Mouse (Mus musculus) forebrain, embryonic 10.5 days (tissue): ENCODE measurements around the gene Catsper1. TPM values are rescaled to one million over a fixed set of nuclear protein-coding genes. Genes with fewer than 3 reads are reported as not detected.

Source experiments
- DNase-seq: peaks from one replicate; pipeline ENCODE4 v3.0.0-alpha.2; 2017; ENCODE audit warnings: low spot score; ENCODE audit errors: extremely low spot score
- H3K27ac ChIP-seq: fragments of 300-500 bp; sonication (generic); 2 replicates; pipeline ENCODE4 v1.5.1; 2016; ENCODE audit warnings: mild to moderate bottlenecking
- H3K27me3 ChIP-seq: fragments of 300-500 bp; sonication (generic); 2 replicates; pipeline ENCODE4 v1.6.1; 2016; ENCODE audit warnings: mild to moderate bottlenecking; ENCODE audit not compliant: poor library complexity, severe bottlenecking
- H3K36me3 ChIP-seq: fragments of 300-500 bp; sonication (generic); replicated peaks from 2 replicates; pipeline ENCODE4 v1.6.1; 2016; ENCODE audit warnings: mild to moderate bottlenecking, moderate library complexity
- H3K4me1 ChIP-seq: fragments of 300-500 bp; sonication (generic); 2 replicates; pipeline ENCODE4 v1.6.1; 2016
- H3K4me3 ChIP-seq: fragments of 300-500 bp; sonication (generic); 2 replicates; pipeline ENCODE4 v1.5.1; 2016; ENCODE audit warnings: mild to moderate bottlenecking, moderate library complexity
- H3K9me3 ChIP-seq: fragments of 300-500 bp; sonication (generic); 2 replicates; pipeline ENCODE4 v1.6.1; 2016; ENCODE audit warnings: mild to moderate bottlenecking, moderate library complexity
- WGBS: fragments of 180-500 bp; shearing (Covaris S2); methylation state at CpG from one replicate; pipeline ENCODE4 v1.1.7; 2016; 5-methylcytosine and 5-hydroxymethylcytosine counted together
- polyA plus RNA-seq: library from polyadenylated mRNA; unstranded; fragments of >200 nt; fragmentation: Nextera tagmentation; extraction: Ambion mirVana; gene quantifications from 2 replicates; pipeline ENCODE4 v1.2.1, GENCODE M21; 2016

Catsper1 gene
- polyA plus RNA-seq, 1 experiment from 2014 or later: not detected

- no peak for DNase-seq
- peak overlapping the region; percentile 96 for H3K4me3 ChIP-seq
- peaks cover 55% of the 10 kb centered on the region for H3K36me3 ChIP-seq
- no peaks in the 10 kb centered on the region for H3K9me3 ChIP-seq
- peaks cover 28% of the 10 kb centered on the region for H3K4me1 ChIP-seq
- peak overlapping the region; percentile 99 for H3K27ac ChIP-seq
- 19% methylated on average over 11 of the region's 11 CpGs for WGBS
- no peaks in the 10 kb centered on the region for H3K27me3 ChIP-seq
Measured at GRCm38 (mm10) chr19:5365751-5366150, 30.2 kb downstream of the Catsper1 start.

- Histone ChIP-seq H3K36me3 (peaks cover 62% of the 10 kb centered on the region), H3K27me3 (no peaks in the 10 kb centered on the region)
Measured at GRCm38 (mm10) chr19:5366175-5367052, 30.9 kb downstream of the Catsper1 start, which contains the start of gene Eif1ad. TSS of gene Eif1ad (plus strand) at chr19:5366741.

GRCm38 (mm10) chr19:5367053-5367359, 31.5 kb downstream of the Catsper1 start, which contains the start of gene Banf1:
TSS of gene Banf1 (minus strand) at chr19:5367168.
- H3K27ac ChIP-seq: peak within 1 kb of the TSS; percentile 99
- peak within 1 kb of the TSS; percentile 96 for H3K4me3 ChIP-seq
- peaks cover 68% of the 10 kb centered on the region for H3K36me3 ChIP-seq
- DNase-seq: no peak
- no peaks in the 10 kb centered on the region for H3K27me3 ChIP-seq
- no peaks in the 10 kb centered on the region for H3K9me3 ChIP-seq
- H3K4me1 ChIP-seq: peaks cover 28% of the 10 kb centered on the region
- under 1% methylated on average over 33 of the region's 33 CpGs for WGBS

More at GRCm38 (mm10) chr19:5366175-5367052, 30.9 kb downstream of the Catsper1 start, which contains the start of gene Eif1ad:
- Histone ChIP-seq H3K4me3 (peak within 1 kb of the TSS; percentile 96), H3K4me1 (peaks cover 28% of the 10 kb centered on the region), H3K9me3 (no peaks in the 10 kb centered on the region), H3K27ac (peak within 1 kb of the TSS; percentile 99)
- DNase-seq: peak; percentile 99
- WGBS: under 1% methylated on average over 89 of the region's 92 CpGs

GRCm38 (mm10) chr19:5367455-5367854, 31.9 kb downstream of the Catsper1 start:
- Histone ChIP-seq H3K4me1 (peaks cover 28% of the 10 kb centered on the region), H3K9me3 (no peaks in the 10 kb centered on the region), H3K27me3 (no peaks in the 10 kb centered on the region), H3K36me3 (peaks cover 72% of the 10 kb centered on the region), H3K4me3 (peak overlapping the region; percentile 96), H3K27ac (peak overlapping the region; percentile 99)
- DNase-seq: no peak
- 13% methylated on average over 11 of the region's 11 CpGs for WGBS

GRCm38 (mm10) chr19:5370932-5371331, 35.4 kb downstream of the Catsper1 start:
- no peak for DNase-seq
- peaks cover 72% of the 10 kb centered on the region for H3K36me3 ChIP-seq

GRCm38 (mm10) chr19:5372724-5373123, 37.2 kb downstream of the Catsper1 start:
- Histone ChIP-seq H3K4me1 (peaks cover 11% of the 10 kb centered on the region), H3K27ac (no peak overlapping the region), H3K9me3 (no peaks in the 10 kb centered on the region), H3K36me3 (peaks cover 88% of the 10 kb centered on the region), H3K4me3 (no peak overlapping the region), H3K27me3 (no peaks in the 10 kb centered on the region)
- WGBS: 93% methylated on average over 7 of the region's 7 CpGs
- DNase-seq: no peak

More at GRCm38 (mm10) chr19:5370932-5371331, 35.4 kb downstream of the Catsper1 start:
- Histone ChIP-seq H3K4me3 (no peak overlapping the region), H3K4me1 (peaks cover 17% of the 10 kb centered on the region), H3K27me3 (no peaks in the 10 kb centered on the region), H3K27ac (no peak overlapping the region), H3K9me3 (no peaks in the 10 kb centered on the region)
- 92% methylated on average over 3 of the region's 3 CpGs for WGBS

GRCm38 (mm10) chr19:5374177-5374576, 38.6 kb downstream of the Catsper1 start:
- DNase-seq: no peak
- WGBS: 83% methylated on average over 4 of the region's 4 CpGs
- peaks cover 90% of the 10 kb centered on the region for H3K36me3 ChIP-seq
- no peaks in the 10 kb centered on the region for H3K9me3 ChIP-seq
- H3K27me3 ChIP-seq: no peaks in the 10 kb centered on the region
- no peak overlapping the region for H3K27ac ChIP-seq
- H3K4me1 ChIP-seq: no peaks in the 10 kb centered on the region
- no peak overlapping the region for H3K4me3 ChIP-seq

GRCm38 (mm10) chr19:5374748-5375147, 39.2 kb downstream of the Catsper1 start:
- Histone ChIP-seq H3K4me3 (no peak overlapping the region), H3K9me3 (no peaks in the 10 kb centered on the region), H3K27ac (no peak overlapping the region), H3K36me3 (peaks cover 90% of the 10 kb centered on the region), H3K27me3 (no peaks in the 10 kb centered on the region), H3K4me1 (no peaks in the 10 kb centered on the region)
- DNase-seq: no peak
- WGBS: 81% methylated on average over 4 of the region's 4 CpGs

GRCm38 (mm10) chr19:5377446-5377845, 41.9 kb downstream of the Catsper1 start:
- Histone ChIP-seq H3K27ac (no peak overlapping the region), H3K27me3 (no peaks in the 10 kb centered on the region), H3K4me1 (no peaks in the 10 kb centered on the region), H3K9me3 (no peaks in the 10 kb centered on the region), H3K4me3 (no peak overlapping the region), H3K36me3 (peaks cover 90% of the 10 kb centered on the region)
- 89% methylated on average over 1 of the region's 1 CpGs for WGBS
- no peak for DNase-seq

GRCm38 (mm10) chr19:5383326-5383725, 47.8 kb downstream of the Catsper1 start:
- Histone ChIP-seq H3K4me3 (no peak overlapping the region), H3K9me3 (no peaks in the 10 kb centered on the region), H3K36me3 (peaks cover 82% of the 10 kb centered on the region), H3K27ac (no peak overlapping the region), H3K27me3 (no peaks in the 10 kb centered on the region), H3K4me1 (peaks cover 17% of the 10 kb centered on the region)
- WGBS: 95% methylated on average over 12 of the region's 12 CpGs
- DNase-seq: no peak

GRCm38 (mm10) chr19:5384715-5385114, 49.2 kb downstream of the Catsper1 start:
- Histone ChIP-seq H3K36me3 (peaks cover 68% of the 10 kb centered on the region), H3K4me1 (peaks cover 25% of the 10 kb centered on the region)

GRCm38 (mm10) chr19:5388011-5388441, 52.5 kb downstream of the Catsper1 start:
- peak overlapping the region; percentile 100 for H3K4me3 ChIP-seq
- H3K9me3 ChIP-seq: no peaks in the 10 kb centered on the region
- H3K27me3 ChIP-seq: no peaks in the 10 kb centered on the region
- peaks cover 39% of the 10 kb centered on the region for H3K4me1 ChIP-seq
- WGBS: under 1% methylated on average over 43 of the region's 43 CpGs
- peak; percentile 39 for DNase-seq
- peaks cover 35% of the 10 kb centered on the region for H3K36me3 ChIP-seq
- peak overlapping the region; percentile 93 for H3K27ac ChIP-seq

More at GRCm38 (mm10) chr19:5384715-5385114, 49.2 kb downstream of the Catsper1 start:
- H3K27me3 ChIP-seq: no peaks in the 10 kb centered on the region
- H3K27ac ChIP-seq: no peak overlapping the region
- H3K4me3 ChIP-seq: no peak overlapping the region
- no peak for DNase-seq
- H3K9me3 ChIP-seq: no peaks in the 10 kb centered on the region
- 92% methylated on average over 8 of the region's 8 CpGs for WGBS

- peaks cover 28% of the 10 kb centered on the region for H3K36me3 ChIP-seq
- no peaks in the 10 kb centered on the region for H3K9me3 ChIP-seq
- 3% methylated on average over 43 of the region's 43 CpGs for WGBS
- peak within 1 kb of the TSS; percentile 93 for H3K27ac ChIP-seq
- DNase-seq: peak; percentile 95
- H3K4me1 ChIP-seq: peaks cover 39% of the 10 kb centered on the region
- no peaks in the 10 kb centered on the region for H3K27me3 ChIP-seq
- H3K4me3 ChIP-seq: peak within 1 kb of the TSS; percentile 100
Measured at GRCm38 (mm10) chr19:5388588-5389242, 53.2 kb downstream of the Catsper1 start, which contains the start of gene Sart1. TSS of gene Sart1 (minus strand) at chr19:5388703.
